Mouse (Mus musculus): Measurements from ENCODE around the gene Prr5l. TPM values are rescaled to one million over a fixed set of nuclear protein-coding genes. Genes with fewer than 3 reads are reported as not detected.

Gene Prr5l
- polyA plus RNA-seq, 1 experiment = 9.2 TPM

DNA sequence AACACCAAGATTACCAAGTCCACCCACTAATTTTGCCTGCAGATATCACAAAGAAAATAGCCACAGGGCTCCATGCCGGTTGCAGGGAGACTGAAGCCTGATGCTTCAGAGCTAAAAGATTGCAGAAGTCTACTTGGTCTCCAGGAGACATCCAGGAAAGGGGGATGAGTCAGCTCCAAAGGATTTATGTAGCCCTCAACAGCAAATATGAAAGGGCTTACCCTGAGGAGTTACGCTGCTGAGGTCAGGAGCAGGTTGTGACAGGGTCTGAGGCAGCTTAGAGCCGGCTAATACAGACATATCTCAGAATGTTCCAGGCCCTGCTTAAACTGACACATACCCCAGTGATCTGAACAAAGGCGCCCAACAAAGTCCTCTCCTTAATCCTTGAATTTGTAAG, 90.7 kb downstream of the Prr5l start:
- Histone ChIP-seq H3K27me3 (ENCODE audit: control insufficient read depth, insufficient read depth, low read length) (peaks cover under 1% of the 10 kb centered on the region; the same call in 1 of the 2 replicates), H3K27ac (ENCODE audit: control insufficient read depth, insufficient read depth, low read length) (no peak overlapping the region), H3K4me3 (ENCODE audit: control insufficient read depth, insufficient read depth, low read length) (no peak overlapping the region), H3K4me1 (replicated peaks; ENCODE audit: control insufficient read depth, insufficient read depth, low read length) (peaks cover 12% of the 10 kb centered on the region), H3K36me3 (ENCODE audit: control insufficient read depth, insufficient read depth, low read length) (no peaks in the 10 kb centered on the region)
- no peak for DNase-seq
- TF ChIP-seq CTCF (IDR thresholded peaks at IDR 0.05; ENCODE audit: borderline replicate concordance, control insufficient read depth, extremely low read depth, insufficient read depth, low read length, poor library complexity) = no peak
- TF ChIP-seq POLR2A (IDR thresholded peaks at IDR 0.05; ENCODE audit: control insufficient read depth, extremely low read depth, insufficient read depth, low read length, poor library complexity) = no peak
- 87% methylated on average over 4 of the region's 4 CpGs for WGBS

DNA sequence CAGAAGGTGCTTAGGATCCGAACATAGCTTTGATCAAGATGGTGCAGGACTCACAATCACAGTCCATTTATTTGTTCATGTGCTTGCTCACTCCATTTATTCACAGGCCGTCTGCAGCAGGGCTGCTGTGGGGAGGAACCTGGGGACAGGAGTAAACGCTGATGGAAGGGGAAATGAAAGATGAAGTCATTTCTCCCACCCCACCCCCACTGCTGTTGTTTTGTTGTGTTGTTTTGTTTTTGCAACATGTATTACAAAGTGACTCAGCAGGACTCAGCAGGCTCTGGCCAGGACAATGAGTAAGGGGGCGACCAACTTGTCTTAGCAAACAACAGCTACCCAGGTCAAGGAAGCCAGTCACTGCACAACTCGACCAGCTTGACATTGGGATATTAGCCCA, 99.6 kb downstream of the Prr5l start:
- H3K27ac ChIP-seq (ENCODE audit: control insufficient read depth, insufficient read depth, low read length) = no peak overlapping the region
- H3K4me1 ChIP-seq (replicated peaks; ENCODE audit: control insufficient read depth, insufficient read depth, low read length) = no peaks in the 10 kb centered on the region; the same call in 1 of the 2 replicates
- TF ChIP-seq CTCF (IDR thresholded peaks at IDR 0.05; ENCODE audit: borderline replicate concordance, control insufficient read depth, extremely low read depth, insufficient read depth, low read length, poor library complexity) (no peak), POLR2A (IDR thresholded peaks at IDR 0.05; ENCODE audit: control insufficient read depth, extremely low read depth, insufficient read depth, low read length, poor library complexity) (no peak)
- H3K4me3 ChIP-seq (ENCODE audit: control insufficient read depth, insufficient read depth, low read length) = no peak overlapping the region
- no peaks in the 10 kb centered on the region for H3K36me3 ChIP-seq (ENCODE audit: control insufficient read depth, insufficient read depth, low read length)
- 87% methylated on average over 5 of the region's 5 CpGs for WGBS
- H3K27me3 ChIP-seq (ENCODE audit: control insufficient read depth, insufficient read depth, low read length) = no peaks in the 10 kb centered on the region
- DNase-seq = no peak

DNA sequence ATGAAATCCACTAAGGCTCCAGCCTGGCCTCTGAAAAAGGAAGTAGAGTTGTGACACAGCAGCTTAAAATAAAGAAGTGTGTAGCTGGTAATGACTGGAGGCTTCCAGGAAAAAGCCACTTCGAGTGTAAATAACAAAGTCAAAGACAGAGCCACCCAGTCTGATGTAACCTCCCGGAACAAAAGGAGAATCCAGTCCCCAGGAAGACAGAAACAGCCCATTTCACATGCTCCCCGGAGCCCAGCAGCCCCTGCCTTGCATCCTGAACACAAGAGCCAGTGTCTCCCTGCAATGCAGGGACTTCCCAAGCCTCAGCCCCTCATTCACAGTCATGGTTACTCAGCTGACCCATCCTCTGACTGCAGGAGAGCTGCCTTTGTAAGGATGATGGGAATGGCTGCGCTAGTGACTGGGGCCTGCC, 101.5 kb downstream of the Prr5l start:
- no peaks in the 10 kb centered on the region; the same call in 1 of the 2 replicates for H3K4me1 ChIP-seq (replicated peaks; ENCODE audit: control insufficient read depth, insufficient read depth, low read length)
- H3K27ac ChIP-seq (ENCODE audit: control insufficient read depth, insufficient read depth, low read length) = no peak overlapping the region
- DNase-seq = no peak
- H3K36me3 ChIP-seq (ENCODE audit: control insufficient read depth, insufficient read depth, low read length) = no peaks in the 10 kb centered on the region
- TF ChIP-seq POLR2A (IDR thresholded peaks at IDR 0.05; ENCODE audit: control insufficient read depth, extremely low read depth, insufficient read depth, low read length, poor library complexity) = no peak
- TF ChIP-seq CTCF (IDR thresholded peaks at IDR 0.05; ENCODE audit: borderline replicate concordance, control insufficient read depth, extremely low read depth, insufficient read depth, low read length, poor library complexity) = no peak
- no peak overlapping the region for H3K4me3 ChIP-seq (ENCODE audit: control insufficient read depth, insufficient read depth, low read length)
- no peaks in the 10 kb centered on the region for H3K27me3 ChIP-seq (ENCODE audit: control insufficient read depth, insufficient read depth, low read length)
- 29% methylated on average over 4 of the region's 4 CpGs for WGBS

DNA sequence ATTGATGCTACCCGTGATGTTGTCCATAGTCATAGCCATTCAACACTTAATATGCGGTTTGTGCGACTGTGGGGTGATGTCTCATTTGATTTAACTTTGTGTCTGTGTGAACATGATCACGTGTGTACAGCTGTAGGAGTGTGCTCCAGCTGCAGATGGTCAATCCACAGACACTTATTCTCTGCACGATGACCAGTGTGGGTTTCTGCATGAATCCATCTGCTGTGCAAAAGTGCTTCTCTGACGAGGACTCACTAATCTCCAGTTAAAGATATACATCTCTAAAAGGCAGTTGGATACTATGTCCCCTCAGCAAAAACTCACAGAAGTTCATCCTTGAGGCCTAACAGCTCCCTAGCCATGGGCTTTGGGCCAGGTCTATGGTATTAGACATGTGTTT, 104.7 kb downstream of the Prr5l start:
- no peaks in the 10 kb centered on the region for H3K36me3 ChIP-seq (ENCODE audit: control insufficient read depth, insufficient read depth, low read length)
- 97% methylated on average over 6 of the region's 6 CpGs for WGBS
- TF ChIP-seq CTCF (IDR thresholded peaks at IDR 0.05; ENCODE audit: borderline replicate concordance, control insufficient read depth, extremely low read depth, insufficient read depth, low read length, poor library complexity) (no peak), POLR2A (IDR thresholded peaks at IDR 0.05; ENCODE audit: control insufficient read depth, extremely low read depth, insufficient read depth, low read length, poor library complexity) (no peak)
- no peaks in the 10 kb centered on the region for H3K27me3 ChIP-seq (ENCODE audit: control insufficient read depth, insufficient read depth, low read length)
- H3K4me3 ChIP-seq (ENCODE audit: control insufficient read depth, insufficient read depth, low read length) = no peak overlapping the region
- no peaks in the 10 kb centered on the region; the same call in 1 of the 2 replicates for H3K4me1 ChIP-seq (replicated peaks; ENCODE audit: control insufficient read depth, insufficient read depth, low read length)
- H3K27ac ChIP-seq (ENCODE audit: control insufficient read depth, insufficient read depth, low read length) = no peak overlapping the region
- DNase-seq = no peak

DNA sequence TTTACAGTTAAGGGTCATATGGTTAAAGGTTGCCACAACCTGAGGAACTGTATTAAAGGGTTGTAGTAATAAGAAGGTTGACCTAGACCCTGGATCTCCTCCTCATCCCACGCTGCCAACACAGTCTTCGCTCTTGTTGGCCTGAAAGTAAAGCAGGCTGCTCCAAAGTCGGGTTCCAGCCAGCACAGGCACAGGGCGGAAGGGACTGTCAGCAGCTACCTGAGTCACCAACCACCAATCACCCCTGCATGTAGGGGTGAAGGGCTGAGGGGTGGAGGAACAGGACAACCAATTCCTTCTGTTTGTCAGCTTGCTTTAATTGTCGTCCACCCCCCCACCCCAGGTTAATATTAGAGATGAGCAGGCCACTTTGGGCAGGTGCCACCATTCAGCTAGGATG, 119.3 kb downstream of the Prr5l start:
- Histone ChIP-seq H3K27me3 (ENCODE audit: control insufficient read depth, insufficient read depth, low read length) (no peaks in the 10 kb centered on the region), H3K4me1 (replicated peaks; ENCODE audit: control insufficient read depth, insufficient read depth, low read length) (peaks cover 8% of the 10 kb centered on the region; the same call in 1 of the 2 replicates), H3K36me3 (ENCODE audit: control insufficient read depth, insufficient read depth, low read length) (no peaks in the 10 kb centered on the region), H3K4me3 (ENCODE audit: control insufficient read depth, insufficient read depth, low read length) (no peak overlapping the region), H3K27ac (ENCODE audit: control insufficient read depth, insufficient read depth, low read length) (no peak overlapping the region)
- WGBS = 84% methylated on average over 5 of the region's 5 CpGs
- TF ChIP-seq POLR2A (IDR thresholded peaks at IDR 0.05; ENCODE audit: control insufficient read depth, extremely low read depth, insufficient read depth, low read length, poor library complexity) (no peak), CTCF (IDR thresholded peaks at IDR 0.05; ENCODE audit: borderline replicate concordance, control insufficient read depth, extremely low read depth, insufficient read depth, low read length, poor library complexity) (no peak)
- no peak for DNase-seq

DNA sequence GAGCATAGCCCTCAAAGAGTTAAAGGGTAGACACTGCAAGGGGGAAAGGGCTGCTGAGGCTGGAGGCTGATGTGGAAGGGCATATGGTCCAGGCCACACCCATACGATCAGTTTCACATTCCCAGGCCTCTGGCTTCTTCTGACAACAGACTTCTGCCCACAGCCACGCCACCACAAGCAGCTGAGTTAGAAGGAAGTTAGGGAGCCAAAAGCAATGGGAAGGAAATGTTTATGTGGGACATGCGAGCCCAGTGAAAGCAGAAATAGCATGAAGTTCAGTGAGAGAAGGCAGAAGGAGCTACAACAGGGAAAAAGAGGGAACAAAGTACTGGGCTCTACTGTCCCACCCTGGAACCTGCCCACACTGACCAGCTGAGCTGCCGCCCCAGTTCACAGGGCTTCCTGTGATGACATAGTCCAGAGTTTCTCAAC, 119.9 kb downstream of the Prr5l start:
- H3K27ac ChIP-seq (ENCODE audit: control insufficient read depth, insufficient read depth, low read length) = no peak overlapping the region
- no peak for DNase-seq
- TF ChIP-seq POLR2A (IDR thresholded peaks at IDR 0.05; ENCODE audit: control insufficient read depth, extremely low read depth, insufficient read depth, low read length, poor library complexity) (no peak), CTCF (IDR thresholded peaks at IDR 0.05; ENCODE audit: borderline replicate concordance, control insufficient read depth, extremely low read depth, insufficient read depth, low read length, poor library complexity) (no peak)
- no peaks in the 10 kb centered on the region for H3K27me3 ChIP-seq (ENCODE audit: control insufficient read depth, insufficient read depth, low read length)
- 31% methylated on average over 4 of the region's 4 CpGs for WGBS
- peaks cover 8% of the 10 kb centered on the region; the same call in 1 of the 2 replicates for H3K4me1 ChIP-seq (replicated peaks; ENCODE audit: control insufficient read depth, insufficient read depth, low read length)
- H3K36me3 ChIP-seq (ENCODE audit: control insufficient read depth, insufficient read depth, low read length) = no peaks in the 10 kb centered on the region
- no peak overlapping the region for H3K4me3 ChIP-seq (ENCODE audit: control insufficient read depth, insufficient read depth, low read length)

DNA sequence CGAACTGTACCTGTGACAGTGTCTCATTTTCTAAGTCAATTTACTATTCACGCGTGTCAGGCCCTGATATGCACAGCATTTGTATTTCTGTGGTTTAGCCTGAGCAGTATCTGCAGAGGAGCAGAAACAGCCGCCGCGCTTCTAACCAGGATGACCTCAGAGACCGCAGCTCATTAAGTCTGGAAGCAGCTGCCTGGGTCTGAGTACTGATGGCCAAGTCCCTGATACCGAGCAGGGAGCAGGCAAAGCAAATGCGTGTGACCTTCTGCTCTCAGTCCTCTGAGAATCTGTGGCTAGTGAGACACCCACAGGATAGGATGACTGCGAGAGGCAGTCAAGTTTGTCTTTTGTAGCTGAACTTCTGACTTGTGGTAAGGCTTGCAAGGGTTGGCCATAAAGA, 120.4 kb downstream of the Prr5l start:
- WGBS = 7% methylated on average over 10 of the region's 10 CpGs
- no peak for DNase-seq
- H3K4me1 ChIP-seq (replicated peaks; ENCODE audit: control insufficient read depth, insufficient read depth, low read length) = peaks cover 11% of the 10 kb centered on the region

More for the DNA sequence above, 120.4 kb downstream of the Prr5l start:
- H3K36me3 ChIP-seq (ENCODE audit: control insufficient read depth, insufficient read depth, low read length) = no peaks in the 10 kb centered on the region
- H3K27me3 ChIP-seq (ENCODE audit: control insufficient read depth, insufficient read depth, low read length) = no peaks in the 10 kb centered on the region
- no peak overlapping the region for H3K4me3 ChIP-seq (ENCODE audit: control insufficient read depth, insufficient read depth, low read length)
- no peak for TF ChIP-seq CTCF (IDR thresholded peaks at IDR 0.05; ENCODE audit: borderline replicate concordance, control insufficient read depth, extremely low read depth, insufficient read depth, low read length, poor library complexity)
- no peak for TF ChIP-seq POLR2A (IDR thresholded peaks at IDR 0.05; ENCODE audit: control insufficient read depth, extremely low read depth, insufficient read depth, low read length, poor library complexity)
- no peak overlapping the region for H3K27ac ChIP-seq (ENCODE audit: control insufficient read depth, insufficient read depth, low read length)

Data from thymus, adult 2 months (tissue).